Mouse (Mus musculus) central nervous system, embryonic 11.5 days (tissue): ENCODE results near the gene Krt1. TPM values are rescaled to one million over a fixed set of nuclear protein-coding genes. Genes with fewer than 3 reads are reported as not detected.

ENCODE experiments used
- polyA plus RNA-seq: library from polyadenylated mRNA; depleted of rRNA; stranded (reverse); fragments of >200 nt; gene quantifications from 2 replicates; pipeline ENCODE4 v1.2.3, GENCODE M21; 2012; rRNA removed

Krt1 gene
- 1.5 and 1.8 TPM in 2 replicates for polyA plus RNA-seq

DNA sequence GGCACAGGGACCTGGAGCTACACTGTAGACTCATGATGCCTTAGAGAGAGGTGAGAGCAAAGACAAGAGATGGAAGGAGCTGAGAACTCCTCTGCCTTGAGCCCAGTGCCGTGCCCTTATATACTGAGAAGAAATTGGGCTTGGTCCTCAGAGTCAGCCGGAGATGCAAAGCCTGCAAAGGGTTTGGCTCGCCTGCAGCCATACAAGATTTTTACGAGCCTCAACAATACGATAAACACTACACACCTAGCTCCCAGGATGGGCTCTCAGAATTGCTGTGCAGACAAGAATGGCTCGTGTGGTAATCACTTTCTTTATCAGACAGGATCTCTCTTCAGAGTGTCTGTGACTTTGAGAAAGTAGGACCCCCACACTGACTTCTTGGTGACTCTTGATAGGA lies at the start of gene Krt1:
Krt1 (minus strand) TSS at position 101 of the 400 bp plus-strand sequence.

GRCm38 (mm10) chr15:101892820-101893219 lies 42.2 kb upstream of the Krt1 start, which contains the start of gene Krt76:
Gene Krt76 (minus strand): TSS chr15:101892920.

DNA sequence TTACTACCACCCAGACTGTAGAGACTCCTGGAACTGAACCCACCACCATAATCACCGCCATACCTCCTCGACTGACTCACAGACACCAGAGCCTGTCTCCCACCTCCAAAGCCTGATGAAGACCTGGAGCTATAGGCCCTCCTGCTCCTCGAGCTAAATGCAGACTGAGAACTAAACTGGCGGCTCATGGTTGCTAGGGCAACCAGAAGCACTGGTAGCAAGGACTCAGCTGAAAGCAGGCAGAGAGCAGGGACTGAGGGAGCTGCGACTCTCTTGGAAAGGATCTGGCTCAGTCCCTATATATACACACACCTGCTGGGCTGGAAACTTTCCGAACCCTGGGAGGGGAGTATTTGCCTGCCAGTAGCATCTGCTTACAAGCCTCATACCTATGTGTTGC lies 18.8 kb upstream of the Krt1 start, which contains the start of gene Krt77:
Krt77 (minus strand) TSS at position 275 of the 400 bp plus-strand sequence.

DNA sequence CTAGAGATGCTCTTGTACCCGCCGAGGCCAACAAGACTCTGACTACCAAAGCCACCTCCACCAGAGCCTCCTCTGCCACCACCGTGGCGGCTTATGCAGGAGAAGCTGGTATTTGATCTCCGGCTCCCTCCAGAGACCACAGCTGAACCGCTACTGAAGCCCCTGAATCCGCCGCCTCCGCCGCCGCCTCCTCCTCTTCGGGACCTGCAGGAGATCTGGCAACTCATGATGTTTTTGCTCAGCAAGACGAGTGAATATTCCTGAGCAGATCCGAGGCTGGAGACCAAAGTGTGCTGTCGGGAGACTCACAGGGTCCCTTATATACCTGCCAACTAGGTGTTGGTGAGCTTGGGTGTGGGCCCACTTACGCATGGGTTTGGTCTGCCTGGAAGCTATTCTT lies 32.7 kb downstream of the Krt1 start, which contains the start of gene Krt2:
Krt2 (minus strand) TSS at position 295 of the 400 bp plus-strand sequence.

GRCm38 (mm10) chr15:101802296-101802835 lies 48.2 kb downstream of the Krt1 start, which contains the start of gene Krt73:
Gene Krt73 (minus strand): TSS chr15:101802346.

Other genes with a start within 250 kb of the Krt1 start
- gene Gm5414, start 222.6 kb downstream of the Krt1 start, polyA plus RNA-seq: not detected in 2 replicates
- not detected in 2 replicates for gene Gm5478, start 203.4 kb downstream of the Krt1 start, polyA plus RNA-seq
- gene Krt6b, start 170.5 kb downstream of the Krt1 start, polyA plus RNA-seq: not detected in 2 replicates
- gene Krt6a, start 156.5 kb downstream of the Krt1 start, polyA plus RNA-seq: 0.04 and 0.05 TPM in 2 replicates
- 3.2 and 10.1 TPM in 2 replicates for gene Krt5, start 137.9 kb downstream of the Krt1 start, polyA plus RNA-seq
- gene Krt71, start 107.7 kb downstream of the Krt1 start, polyA plus RNA-seq: not detected in 2 replicates
- not detected in 2 replicates for gene Krt72, start 64.3 kb downstream of the Krt1 start, polyA plus RNA-seq
- gene Krt73, start 48.4 kb downstream of the Krt1 start, polyA plus RNA-seq: 0.09 and 0.19 TPM in 2 replicates
- 0.01 and 0.04 TPM in 2 replicates for gene Krt2, start 32.6 kb downstream of the Krt1 start, polyA plus RNA-seq
- gene Krt77, start 18.9 kb upstream of the Krt1 start, polyA plus RNA-seq: not detected in 2 replicates
- 0.02 TPM in 1 of 2 replicates, not detected in the other for gene Krt76, start 42.1 kb upstream of the Krt1 start, polyA plus RNA-seq
- gene Krt4, start 73.9 kb upstream of the Krt1 start, polyA plus RNA-seq: not detected in 2 replicates
- 0.05 and 0.12 TPM in 2 replicates for gene Krt79, start 89.5 kb upstream of the Krt1 start, polyA plus RNA-seq
- gene Krt78, start 103.5 kb upstream of the Krt1 start, polyA plus RNA-seq: 0.01 TPM in 1 of 2 replicates, not detected in the other
- 11.0 and 13.8 TPM in 2 replicates for gene Krt8, start 153.7 kb upstream of the Krt1 start, polyA plus RNA-seq
- gene Krt18, start 177.4 kb upstream of the Krt1 start, polyA plus RNA-seq: 11.5 and 12.7 TPM in 2 replicates
- gene Eif4b, start 223.0 kb upstream of the Krt1 start, polyA plus RNA-seq: 205 and 236 TPM in 2 replicates
- gene Tns2, start 249.6 kb upstream of the Krt1 start, polyA plus RNA-seq: 11.3 and 23.8 TPM in 2 replicates